Mouse (Mus musculus): ENCODE results near the gene Rbx1. TPM values are rescaled to one million over a fixed set of nuclear protein-coding genes. Genes with fewer than 3 reads are reported as not detected.
A peak's percentile ranks its signal among the peaks of the same experiment; 100 is the strongest.
"Not testable (repeated sequence)": the region's sequence is repeated elsewhere in the genome, so short reads cannot be mapped to it uniquely, and the experiment has no call there.

Rbx1 gene
- polyA plus RNA-seq, 1 experiment from 2014 or later, result 484 TPM

GRCm38 (mm10) chr15:81465016-81465660, 958 bp upstream of the Rbx1 start:
- peak overlapping the region; percentile 64 for H3K4me3 ChIP-seq
- 77% methylated on average over 12 of the region's 12 CpGs for WGBS
- peaks cover 21% of the 10 kb centered on the region for H3K4me1 ChIP-seq (replicated peaks)
- peak overlapping the region; percentile 60 for H3K4me2 ChIP-seq
- peaks cover 21% of the 10 kb centered on the region for H3K36me3 ChIP-seq
- no peaks in the 10 kb centered on the region for H3K9me3 ChIP-seq
- no peaks in the 10 kb centered on the region for H3K27me3 ChIP-seq
- H3K9ac ChIP-seq, result peak overlapping the region; percentile 79
- peak overlapping the region; percentile 92 for H3K27ac ChIP-seq (replicated peaks)
- no peak for ATAC-seq (ENCODE audit: low read depth)

DNA sequence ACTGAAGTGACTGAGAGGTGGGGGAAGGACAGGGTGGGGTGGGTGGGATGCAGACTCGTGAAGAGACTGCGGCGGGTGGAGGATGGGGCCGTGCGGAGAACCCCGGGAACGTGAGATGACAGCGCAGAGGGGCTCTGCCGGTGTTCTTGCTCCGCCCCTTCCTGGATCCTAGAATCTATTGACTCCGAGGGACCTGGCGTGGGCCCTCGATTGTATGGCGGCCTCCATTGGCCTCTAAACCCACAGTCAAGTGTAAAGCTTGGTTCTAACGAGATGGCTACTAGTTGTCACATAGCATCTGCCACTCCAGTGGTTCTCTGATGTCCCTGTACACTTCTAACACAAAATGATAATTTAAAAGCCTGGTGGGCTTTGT, 630 bp downstream of the Rbx1 start:
- H3K4me1 ChIP-seq (replicated peaks), result peaks cover 21% of the 10 kb centered on the region
- H3K27me3 ChIP-seq, result no peaks in the 10 kb centered on the region
- H3K27ac ChIP-seq (replicated peaks), result peak overlapping the region; percentile 92
- H3K36me3 ChIP-seq, result peaks cover 33% of the 10 kb centered on the region
- no peak for ATAC-seq (ENCODE audit: low read depth)
- H3K9ac ChIP-seq, result peak overlapping the region; percentile 85
- H3K9me3 ChIP-seq, result no peaks in the 10 kb centered on the region
- H3K4me2 ChIP-seq, result peak overlapping the region; percentile 70
- under 1% methylated on average over 15 of the region's 15 CpGs for WGBS
- H3K4me3 ChIP-seq, result peak overlapping the region; percentile 64

DNA sequence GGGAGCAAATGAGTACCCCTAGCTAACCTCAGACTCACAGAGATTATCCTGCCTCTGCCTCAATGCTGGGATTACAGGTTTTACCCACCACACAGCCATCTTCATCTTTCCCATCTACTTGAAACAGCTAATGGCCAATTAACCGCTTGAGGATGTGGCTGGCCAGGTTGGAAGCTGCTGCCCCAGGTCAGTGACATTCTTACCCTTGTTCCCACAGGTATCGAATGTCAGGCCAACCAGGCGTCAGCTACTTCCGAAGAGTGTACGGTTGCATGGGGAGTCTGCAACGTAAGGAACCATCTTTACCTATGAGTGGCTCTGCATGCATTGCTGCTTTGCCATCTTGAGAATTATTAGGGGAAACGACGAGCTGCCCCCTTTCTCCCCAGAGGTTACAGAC, 4.6 kb downstream of the Rbx1 start:
- H3K27ac ChIP-seq (replicated peaks), result no peak overlapping the region
- H3K9ac ChIP-seq, result no peak overlapping the region
- H3K9me3 ChIP-seq, result no peaks in the 10 kb centered on the region
- peaks cover 69% of the 10 kb centered on the region for H3K36me3 ChIP-seq
- peaks cover 12% of the 10 kb centered on the region for H3K4me1 ChIP-seq (replicated peaks)
- no peak for ATAC-seq (ENCODE audit: low read depth)
- no peaks in the 10 kb centered on the region for H3K27me3 ChIP-seq
- H3K4me2 ChIP-seq, result no peak overlapping the region
- WGBS, result 86% methylated on average over 8 of the region's 8 CpGs
- H3K4me3 ChIP-seq, result no peak overlapping the region

GRCm38 (mm10) chr15:81472256-81472655, 6.2 kb downstream of the Rbx1 start:
- Histone ChIP-seq H3K27ac (replicated peaks) (no peak overlapping the region), H3K4me3 (no peak overlapping the region), H3K4me2 (no peak overlapping the region), H3K4me1 (replicated peaks) (peaks cover 10% of the 10 kb centered on the region), H3K36me3 (peaks cover 76% of the 10 kb centered on the region), H3K27me3 (no peaks in the 10 kb centered on the region), H3K9ac (no peak overlapping the region), H3K9me3 (no peaks in the 10 kb centered on the region)
- ATAC-seq (ENCODE audit: low read depth), result no peak
- 99% methylated on average over 5 of the region's 5 CpGs for WGBS

DNA sequence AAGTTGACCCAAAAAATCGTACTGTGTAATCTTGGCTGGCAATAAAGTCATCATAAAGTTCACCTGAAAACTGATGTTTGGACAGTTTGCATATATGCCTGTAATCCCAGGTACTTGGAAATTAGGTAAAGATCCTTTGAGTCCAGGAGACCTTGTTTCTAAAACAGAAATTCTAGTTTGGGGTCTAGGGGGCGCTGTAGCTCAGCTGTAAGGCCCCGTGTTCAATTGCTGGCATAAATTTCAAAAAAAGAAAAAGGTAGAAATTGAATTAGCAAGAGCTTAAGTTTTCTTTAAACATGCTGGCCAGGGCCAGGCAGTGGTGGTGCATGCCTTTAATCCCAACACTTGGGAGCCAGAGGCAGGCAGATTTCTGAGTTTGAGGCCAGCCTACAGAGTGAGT, 9.6 kb downstream of the Rbx1 start:
- Histone ChIP-seq H3K4me1 (replicated peaks) (no peaks in the 10 kb centered on the region), H3K9me3 (no peaks in the 10 kb centered on the region), H3K9ac (no peak overlapping the region), H3K4me2 (no peak overlapping the region), H3K4me3 (no peak overlapping the region), H3K27ac (replicated peaks) (no peak overlapping the region), H3K27me3 (no peaks in the 10 kb centered on the region), H3K36me3 (peaks cover 57% of the 10 kb centered on the region)
- ATAC-seq (ENCODE audit: low read depth), result no peak
- WGBS, result 49% methylated on average over 3 of the region's 3 CpGs

GRCm38 (mm10) chr15:81476597-81476996, 10.5 kb downstream of the Rbx1 start:
- H3K36me3 ChIP-seq, result peaks cover 47% of the 10 kb centered on the region
- no peaks in the 10 kb centered on the region for H3K4me1 ChIP-seq (replicated peaks)
- 0 out of 2 replicates have a peak, but pooled peaks cover under 1% of the 10 kb centered on the region for H3K27me3 ChIP-seq
- H3K27ac ChIP-seq (replicated peaks), result no peak overlapping the region
- H3K4me3 ChIP-seq, result no peak overlapping the region
- WGBS, result 2% methylated on average over 2 of the region's 2 CpGs
- H3K9ac ChIP-seq, result no peak overlapping the region
- peak overlapping the region; percentile 27 for H3K4me2 ChIP-seq
- no peaks in the 10 kb centered on the region for H3K9me3 ChIP-seq
- no peak for ATAC-seq (ENCODE audit: low read depth)

DNA sequence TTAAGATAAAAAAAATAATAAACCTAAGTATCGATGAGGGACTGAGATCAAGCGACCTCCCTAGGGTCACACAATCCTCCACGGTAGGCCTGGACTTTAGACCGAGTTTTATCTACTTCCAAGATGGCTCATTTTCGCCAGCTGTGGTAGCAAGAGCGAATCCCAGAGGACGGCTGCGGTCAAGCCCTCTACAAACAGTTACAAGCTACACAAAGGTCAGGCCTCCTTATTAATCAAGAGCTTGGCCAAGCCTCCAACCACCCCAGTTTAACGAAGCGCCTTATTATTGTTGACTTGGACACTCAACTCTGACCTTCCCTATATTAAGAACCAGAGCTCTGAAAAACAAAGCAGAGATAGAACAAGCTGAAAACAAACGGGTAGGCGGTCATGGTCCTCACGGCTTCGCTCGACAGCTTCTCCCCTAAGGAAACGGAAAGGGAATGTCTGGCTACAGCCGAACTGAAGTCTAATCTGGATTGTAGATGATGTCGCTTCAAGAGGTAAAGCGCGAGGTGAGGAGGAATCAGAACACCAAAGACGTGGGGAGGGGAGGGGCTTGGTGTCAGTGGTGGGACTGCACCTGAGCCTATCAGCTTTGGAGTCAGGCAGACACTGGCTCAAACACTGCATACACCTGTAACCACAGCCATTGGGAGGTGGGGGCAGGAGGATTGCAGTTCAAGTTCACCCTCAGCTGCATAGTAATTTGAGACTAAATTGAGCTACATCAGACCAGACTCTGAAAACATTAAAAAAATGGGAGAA, 13.5 kb downstream of the Rbx1 start:
- no peak overlapping the region for H3K4me3 ChIP-seq
- no peaks in the 10 kb centered on the region for H3K4me1 ChIP-seq (replicated peaks)
- H3K9ac ChIP-seq, result no peak overlapping the region
- no peak overlapping the region for H3K4me2 ChIP-seq
- peaks cover 5% of the 10 kb centered on the region; the same call in 1 of the 2 replicates for H3K27me3 ChIP-seq
- no peaks in the 10 kb centered on the region for H3K9me3 ChIP-seq
- 74% methylated on average over 21 of the region's 21 CpGs for WGBS
- ATAC-seq (ENCODE audit: low read depth), result no peak
- no peak overlapping the region for H3K27ac ChIP-seq (replicated peaks)
- H3K36me3 ChIP-seq, result peaks cover 18% of the 10 kb centered on the region

DNA sequence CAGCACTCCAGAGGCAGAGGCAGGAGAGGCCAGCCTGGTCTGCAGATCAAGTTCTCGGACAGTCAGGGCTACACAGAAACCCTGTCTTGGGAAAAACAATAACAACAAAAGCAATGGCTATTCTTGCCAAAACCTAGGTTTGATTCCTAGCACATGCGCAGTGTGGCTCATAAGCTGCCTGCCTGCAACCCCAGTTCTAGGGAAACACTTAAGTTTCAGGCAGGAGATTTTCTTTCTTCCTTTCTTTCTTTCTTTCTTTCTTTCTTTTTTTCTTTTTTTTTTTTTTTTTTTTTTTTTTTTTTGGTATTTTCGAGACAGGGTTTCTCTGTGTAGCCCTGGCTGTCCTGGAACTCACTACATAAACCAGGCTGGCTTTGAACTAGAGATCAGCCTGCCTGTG, 14.2 kb downstream of the Rbx1 start:
- not testable (repeated sequence) for H3K4me2 ChIP-seq; H3K9ac ChIP-seq; H3K9me3 ChIP-seq; H3K4me1 ChIP-seq (replicated peaks); H3K27me3 ChIP-seq; H3K27ac ChIP-seq (replicated peaks); H3K4me3 ChIP-seq; ATAC-seq (ENCODE audit: low read depth)
- H3K36me3 ChIP-seq, result peaks cover 11% of the 10 kb centered on the region
- 64% methylated on average over 3 of the region's 3 CpGs for WGBS

DNA sequence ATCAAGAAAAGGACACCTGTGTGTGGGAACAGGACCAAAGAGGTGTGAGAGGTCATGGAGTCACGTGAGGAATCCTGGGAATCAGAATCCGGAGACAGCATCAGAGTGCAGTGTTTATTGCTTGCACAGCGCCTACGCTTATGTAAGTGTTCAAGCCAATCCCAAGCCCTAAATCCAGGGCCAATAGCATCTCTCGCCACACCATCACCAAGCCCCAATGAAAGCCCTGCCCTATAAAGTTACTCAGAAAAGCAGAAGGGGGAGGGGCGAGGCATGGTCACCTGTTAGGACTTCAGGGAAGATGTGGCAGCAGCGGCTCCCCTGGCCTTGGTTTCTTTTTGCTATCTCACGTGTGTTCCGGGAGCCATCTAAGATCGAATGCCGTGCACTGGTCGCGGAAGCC, 14.9 kb downstream of the Rbx1 start:
- no peaks in the 10 kb centered on the region for H3K4me1 ChIP-seq (replicated peaks)
- peaks cover 5% of the 10 kb centered on the region; the same call in 1 of the 2 replicates for H3K27me3 ChIP-seq
- 0 out of 2 replicates have a peak overlapping the region, but pooled peaks have one; percentile 26 for H3K9ac ChIP-seq
- no peak for ATAC-seq (ENCODE audit: low read depth)
- peaks cover 4% of the 10 kb centered on the region; the same call in 1 of the 2 replicates for H3K36me3 ChIP-seq
- peak overlapping the region; percentile 52 for H3K4me2 ChIP-seq
- WGBS, result 19% methylated on average over 13 of the region's 13 CpGs
- H3K4me3 ChIP-seq, result peak overlapping the region; percentile 23
- H3K9me3 ChIP-seq, result no peaks in the 10 kb centered on the region
- H3K27ac ChIP-seq (replicated peaks), result no peak overlapping the region

DNA sequence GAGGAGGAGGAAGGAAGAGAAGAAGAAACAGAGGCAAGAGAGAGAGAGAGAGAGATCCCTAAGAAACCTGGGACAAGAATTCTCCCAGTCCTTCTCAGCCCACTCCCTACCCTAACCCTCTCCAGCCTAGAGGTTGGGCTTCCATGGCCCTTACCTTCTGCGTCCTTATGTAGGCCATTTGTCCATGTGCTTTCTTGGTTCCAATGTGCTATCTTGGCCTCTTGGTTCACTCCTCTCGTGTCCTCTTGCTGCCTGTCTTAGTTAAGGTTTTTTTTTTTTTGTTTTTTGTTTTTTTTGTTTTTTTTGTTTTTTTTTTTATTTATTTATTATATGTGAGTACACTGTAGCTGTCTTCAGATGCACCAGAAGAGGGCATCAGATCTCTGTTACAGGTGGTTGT, 16.9 kb downstream of the Rbx1 start:
- ATAC-seq (ENCODE audit: low read depth), result no peak
- Histone ChIP-seq H3K4me2 (no peak overlapping the region), H3K4me3 (no peak overlapping the region), H3K27me3 (peaks cover 5% of the 10 kb centered on the region; the same call in 1 of the 2 replicates), H3K9me3 (no peaks in the 10 kb centered on the region), H3K27ac (replicated peaks) (no peak overlapping the region), H3K9ac (no peak overlapping the region), H3K4me1 (replicated peaks) (no peaks in the 10 kb centered on the region), H3K36me3 (no peaks in the 10 kb centered on the region)
- WGBS, result 82% methylated on average over 2 of the region's 2 CpGs

GRCm38 (mm10) chr15:81483691-81484090, 17.6 kb downstream of the Rbx1 start:
- H3K27me3 ChIP-seq, result peaks cover 5% of the 10 kb centered on the region; the same call in 1 of the 2 replicates
- no peaks in the 10 kb centered on the region for H3K36me3 ChIP-seq
- no peak overlapping the region for H3K4me2 ChIP-seq
- no peaks in the 10 kb centered on the region for H3K4me1 ChIP-seq (replicated peaks)
- ATAC-seq (ENCODE audit: low read depth), result no peak
- 87% methylated on average over 6 of the region's 6 CpGs for WGBS
- H3K9ac ChIP-seq, result no peak overlapping the region
- no peaks in the 10 kb centered on the region for H3K9me3 ChIP-seq
- no peak overlapping the region for H3K27ac ChIP-seq (replicated peaks)
- no peak overlapping the region for H3K4me3 ChIP-seq

- no peak for ATAC-seq (ENCODE audit: low read depth)
- 78% methylated on average over 4 of the region's 4 CpGs for WGBS
Measured at GRCm38 (mm10) chr15:81485483-81485882, 19.4 kb downstream of the Rbx1 start.

More at GRCm38 (mm10) chr15:81485483-81485882, 19.4 kb downstream of the Rbx1 start:
- Histone ChIP-seq H3K4me1 (replicated peaks) (no peaks in the 10 kb centered on the region), H3K4me2 (no peak overlapping the region), H3K27me3 (peaks cover 5% of the 10 kb centered on the region; the same call in 1 of the 2 replicates), H3K9me3 (no peaks in the 10 kb centered on the region), H3K36me3 (no peaks in the 10 kb centered on the region), H3K27ac (replicated peaks) (no peak overlapping the region), H3K4me3 (no peak overlapping the region), H3K9ac (no peak overlapping the region)

All from neural tube, embryonic 13.5 days (tissue).